8 mouse cellular contexts compared by ENCODE assay signal in genomic region chr9:78038755-78039489, GRCm38 (mm10). TPM values are rescaled to one million over a fixed set of nuclear protein-coding genes. Genes with fewer than 3 reads are reported as not detected.
DNase-seq lines count a peak whose midpoint lies in the region; ATAC-seq and TF ChIP-seq lines count a peak whose summit lies in the region.

No protein-coding gene starts in this region.

- peak; percentile 82 for DNase-seq in neural tube, embryonic 10.5 days (ENCODE audit: extremely low spot score, low spot score)
- peak; percentile 77 for DNase-seq in embryo, embryonic 11.5 days (ENCODE audit: low read depth, low spot score)
- DNase-seq in heart, adult 11 months: peak; percentile 95
- peak; percentile 77 to 87 for DNase-seq in left cerebral cortex, postnatal 25 days (ENCODE audit: low spot score in 2 of 2)

- no peaks in the 10 kb centered on the region for H3K9me3 ChIP-seq in neural tube, embryonic 15.5 days (replicated peaks)
- no peaks in the 10 kb centered on the region for H3K9me3 ChIP-seq in intestine, postnatal 0 days (ENCODE audit: control insufficient read depth)
- H3K9me3 ChIP-seq in midbrain, embryonic 12.5 days: no peaks in the 10 kb centered on the region

- no peak overlapping the region for H3K4me2 ChIP-seq in neural tube, embryonic 15.5 days
- H3K4me2 ChIP-seq in intestine, postnatal 0 days (replicated peaks; ENCODE audit: low read depth): no peak overlapping the region
- H3K4me2 ChIP-seq in midbrain, embryonic 12.5 days (replicated peaks): no peak overlapping the region

- 38% methylated on average over 18 of the region's 18 CpGs for WGBS in neural tube, embryonic 15.5 days
- WGBS in intestine, postnatal 0 days: 38% methylated on average over 18 of the region's 18 CpGs
- 37% methylated on average over 17 of the region's 18 CpGs for WGBS in midbrain, embryonic 12.5 days
- 32% methylated on average over 18 of the region's 18 CpGs for WGBS in small intestine, adult 2 months

- peak; percentile 99 for TF ChIP-seq CTCF in intestine, postnatal 0 days (IDR thresholded peaks at IDR 0.05; ENCODE audit: low read depth)
- TF ChIP-seq CTCF in small intestine, adult 2 months (IDR thresholded peaks at IDR 0.05; ENCODE audit: extremely low read depth, insufficient read length, insufficient replicate concordance, low read depth, low read length): peak; percentile 99

- no peaks in the 10 kb centered on the region for H3K36me3 ChIP-seq in neural tube, embryonic 15.5 days
- H3K36me3 ChIP-seq in intestine, postnatal 0 days (ENCODE audit: control insufficient read depth, insufficient read depth): no peaks in the 10 kb centered on the region
- no peaks in the 10 kb centered on the region for H3K36me3 ChIP-seq in midbrain, embryonic 12.5 days
- H3K36me3 ChIP-seq in small intestine, adult 2 months (ENCODE audit: control insufficient read depth, insufficient read depth, low read length): no peaks in the 10 kb centered on the region

- H3K27ac ChIP-seq in neural tube, embryonic 15.5 days (replicated peaks): no peak overlapping the region
- H3K27ac ChIP-seq in intestine, postnatal 0 days (ENCODE audit: low read depth, low read length): no peak overlapping the region
- H3K27ac ChIP-seq in midbrain, embryonic 12.5 days (replicated peaks): no peak overlapping the region
- H3K27ac ChIP-seq in small intestine, adult 2 months (ENCODE audit: insufficient read depth, low read depth, low read length): no peak overlapping the region

- no peak for TF ChIP-seq POLR2A in small intestine, adult 2 months (IDR thresholded peaks at IDR 0.05; ENCODE audit: low read depth, low read length)

- H3K4me1 ChIP-seq in neural tube, embryonic 15.5 days: no peaks in the 10 kb centered on the region
- H3K4me1 ChIP-seq in intestine, postnatal 0 days (replicated peaks; ENCODE audit: control insufficient read depth, insufficient read depth, low read length): no peaks in the 10 kb centered on the region
- H3K4me1 ChIP-seq in midbrain, embryonic 12.5 days: no peaks in the 10 kb centered on the region
- no peaks in the 10 kb centered on the region for H3K4me1 ChIP-seq in small intestine, adult 2 months (ENCODE audit: control insufficient read depth, insufficient read depth, insufficient read length, low read length)

- intact Hi-C loops in left cerebral cortex, postnatal 25 days (cut with DNase I): loop anchor here (1.0 to 10.0 kb wide), 2 partner anchors 233 to 444 kb away; no protein-coding TSS in a partner anchor

- no peak overlapping the region for H3K4me3 ChIP-seq in neural tube, embryonic 15.5 days (replicated peaks)
- H3K4me3 ChIP-seq in intestine, postnatal 0 days (ENCODE audit: low read depth, low read length): no peak overlapping the region
- no peak overlapping the region for H3K4me3 ChIP-seq in midbrain, embryonic 12.5 days
- H3K4me3 ChIP-seq in small intestine, adult 2 months (ENCODE audit: low read depth, low read length): no peak overlapping the region

- H3K27me3 ChIP-seq in neural tube, embryonic 15.5 days (replicated peaks): no peaks in the 10 kb centered on the region
- H3K27me3 ChIP-seq in intestine, postnatal 0 days (replicated peaks; ENCODE audit: control insufficient read depth, insufficient read depth, low read length): no peaks in the 10 kb centered on the region
- H3K27me3 ChIP-seq in midbrain, embryonic 12.5 days: no peaks in the 10 kb centered on the region
- H3K27me3 ChIP-seq in small intestine, adult 2 months (ENCODE audit: control insufficient read depth, insufficient read depth, low read length): no peaks in the 10 kb centered on the region

- no peak overlapping the region for H3K9ac ChIP-seq in neural tube, embryonic 15.5 days (replicated peaks)
- H3K9ac ChIP-seq in intestine, postnatal 0 days (ENCODE audit: low read depth, low read length): no peak overlapping the region
- no peak overlapping the region for H3K9ac ChIP-seq in midbrain, embryonic 12.5 days (replicated peaks)

- ATAC-seq in neural tube, embryonic 15.5 days (ENCODE audit: low FRiP score): no peak; the same call in 1 of the 2 replicates
- ATAC-seq in intestine, postnatal 0 days: peak; percentile 41; the same call in 1 of the 2 replicates
- peak; percentile 65 for ATAC-seq in midbrain, embryonic 12.5 days (ENCODE audit: low FRiP score, low read depth)

RNA-seq across cellular contexts. Expression of gene Gcm1, which starts 12.8 kb away (rescaled TPM):
- polyA plus RNA-seq in neural tube, embryonic 15.5 days (2015; fragmentation: Nextera tagmentation; extraction: Ambion mirVana): not detected in 2 replicates
- polyA plus RNA-seq in intestine, postnatal 0 days (2015; fragmentation: Nextera tagmentation; extraction: Ambion mirVana): not detected in 2 replicates
- not detected for total RNA-seq in left cerebral cortex, postnatal 25 days (2021)
- 0.10 and 0.14 TPM in 2 replicates for polyA plus RNA-seq in midbrain, embryonic 12.5 days (2016; fragmentation: Nextera tagmentation; extraction: Ambion mirVana)
- not detected in 2 replicates for polyA plus RNA-seq in small intestine, adult 2 months (2012; rRNA removed)
